Mouse (Mus musculus): ENCODE results near the gene Syt16. TPM values are rescaled to one million over a fixed set of nuclear protein-coding genes. Genes with fewer than 3 reads are reported as not detected.

The Syt16 gene
- total RNA-seq, 1 experiment from 2014 or later = not detected

DNA sequence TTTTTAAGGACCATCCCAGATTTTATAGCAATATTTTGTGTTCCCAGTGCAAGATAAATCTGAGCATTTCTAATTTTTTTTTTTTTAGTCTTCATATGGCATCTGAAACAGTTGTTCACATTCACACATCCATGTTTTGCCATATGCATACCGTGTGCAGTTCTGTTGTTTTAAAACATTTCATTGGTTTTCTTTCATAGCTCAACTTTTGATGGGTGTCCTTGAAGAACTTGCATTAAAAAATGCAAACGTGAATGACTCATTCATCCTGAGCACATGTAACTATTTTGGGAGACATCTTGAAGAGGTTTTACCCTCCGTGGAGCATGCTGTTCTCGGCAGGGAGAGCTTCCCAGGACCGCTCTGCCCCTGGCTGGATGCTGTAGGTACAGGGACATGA, 279.8 kb downstream of the Syt16 start:
- ATAC-seq (replicated peaks; ENCODE audit: insufficient number of reproducible peaks, low FRiP score, low TSS enrichment, poor library complexity, severe bottlenecking) = no peak

DNA sequence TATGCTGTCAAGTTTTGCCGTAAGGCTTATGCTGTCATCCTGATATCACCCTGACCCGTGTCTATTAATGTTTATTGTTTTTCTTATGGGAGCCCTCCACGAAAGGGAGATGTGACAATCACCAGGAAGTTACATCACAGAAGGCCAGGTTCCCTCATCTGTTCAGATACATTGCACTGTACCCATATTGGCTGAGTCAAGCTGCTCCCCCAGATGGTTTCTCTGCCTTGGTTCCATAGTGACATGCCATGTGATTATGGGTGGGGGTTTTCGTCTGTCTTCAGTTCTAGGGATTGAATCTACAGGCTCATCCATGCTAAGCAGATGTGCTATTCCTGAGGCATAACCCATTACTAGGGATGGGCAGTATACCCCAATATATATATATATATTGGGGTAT, 283.9 kb downstream of the Syt16 start:
- no peak for ATAC-seq (replicated peaks; ENCODE audit: insufficient number of reproducible peaks, low FRiP score, low TSS enrichment, poor library complexity, severe bottlenecking)

DNA sequence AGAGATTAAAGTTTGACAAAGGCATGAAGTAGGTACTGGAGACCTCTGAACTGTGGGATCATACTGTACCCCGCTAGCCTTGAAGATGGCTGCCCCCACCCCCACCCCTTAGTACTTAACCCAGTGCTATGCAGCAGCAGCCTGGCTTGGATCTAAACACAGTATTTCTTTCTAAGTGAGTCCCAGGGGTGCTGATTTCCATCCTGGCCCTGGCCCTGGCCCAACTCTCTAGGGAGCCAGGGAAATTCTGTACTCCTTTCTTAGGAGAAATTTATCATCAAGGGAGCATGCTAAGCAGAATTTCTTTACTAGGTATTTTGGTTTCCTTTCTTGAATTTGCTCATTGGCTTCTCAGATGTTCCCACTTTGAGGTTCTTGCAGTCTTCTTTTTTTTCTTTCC, 285.4 kb downstream of the Syt16 start:
- no peak for ATAC-seq (replicated peaks; ENCODE audit: insufficient number of reproducible peaks, low FRiP score, low TSS enrichment, poor library complexity, severe bottlenecking)

DNA sequence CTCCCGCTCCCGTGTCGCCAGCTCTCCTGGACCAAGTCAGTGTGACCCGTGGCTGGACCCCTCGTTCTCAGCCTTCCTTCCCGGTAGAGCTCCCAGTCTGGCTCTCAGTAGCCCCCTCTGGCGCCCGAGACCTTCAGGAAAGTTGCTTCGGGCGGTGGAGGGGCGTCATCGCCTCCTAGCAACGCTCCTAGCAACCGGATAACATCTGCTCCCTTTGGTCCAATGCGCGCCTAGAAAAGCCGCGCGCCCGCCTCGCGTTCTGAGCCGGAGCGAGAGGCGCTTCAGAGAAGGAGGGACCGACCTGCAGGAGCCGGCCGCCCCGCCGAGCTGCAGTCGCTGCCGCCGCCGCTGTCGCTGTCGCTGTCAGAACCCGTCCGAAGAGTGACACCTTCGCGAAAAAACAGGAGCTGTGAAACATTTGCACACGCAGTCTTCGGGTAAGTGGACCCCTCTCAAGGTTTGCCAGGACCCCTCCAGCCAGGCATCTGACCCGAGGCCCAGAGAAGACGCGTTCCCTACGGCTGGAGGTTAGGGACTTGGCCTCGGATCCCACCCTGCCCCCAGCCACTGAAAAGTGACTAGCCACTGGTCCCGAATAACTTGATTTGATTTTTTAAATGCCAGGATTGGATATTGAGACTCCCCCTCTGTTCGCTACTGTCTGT, 286.7 kb downstream of the Syt16 start:
- no peak for ATAC-seq (replicated peaks; ENCODE audit: insufficient number of reproducible peaks, low FRiP score, low TSS enrichment, poor library complexity, severe bottlenecking)

DNA sequence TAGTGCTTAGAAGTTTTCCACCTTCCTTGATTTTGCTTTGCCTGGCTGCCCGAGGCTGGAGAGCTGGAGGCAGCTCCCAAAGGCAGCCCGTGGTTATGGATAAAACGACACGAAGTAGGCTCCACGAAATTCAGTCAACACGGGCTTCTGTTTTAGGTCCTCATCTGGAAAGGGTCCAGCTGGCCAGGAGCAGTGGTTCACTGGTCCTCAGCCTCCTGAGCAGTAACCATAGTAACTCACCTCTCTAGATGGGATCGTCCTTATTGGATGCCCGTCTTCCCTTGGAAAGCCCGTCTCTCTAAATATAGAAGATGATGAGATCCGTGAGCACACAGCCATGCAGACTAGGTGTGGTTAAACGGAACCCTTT, 287.2 kb downstream of the Syt16 start:
- ATAC-seq (replicated peaks; ENCODE audit: insufficient number of reproducible peaks, low FRiP score, low TSS enrichment, poor library complexity, severe bottlenecking) = no peak

DNA sequence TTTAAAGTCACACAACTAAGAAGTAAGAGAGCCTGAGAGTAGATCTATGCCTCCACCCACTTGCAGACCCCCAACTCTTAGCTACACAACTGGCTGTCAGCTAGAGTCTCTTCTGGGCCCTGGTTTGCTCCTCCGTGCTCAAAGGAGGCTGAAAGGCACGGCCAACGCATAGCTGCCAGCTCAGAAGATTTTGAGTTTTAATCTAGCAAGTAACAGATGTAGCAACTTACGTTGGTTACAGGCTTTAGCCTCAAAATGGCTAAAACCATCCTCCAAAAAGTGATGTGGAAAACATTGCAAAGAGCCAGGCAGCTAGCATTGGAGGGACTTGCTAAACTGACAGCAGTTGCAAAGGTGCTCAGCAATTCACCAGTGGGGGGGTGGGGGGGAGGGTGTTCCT, 293.5 kb downstream of the Syt16 start:
- no peak for ATAC-seq (replicated peaks; ENCODE audit: insufficient number of reproducible peaks, low FRiP score, low TSS enrichment, poor library complexity, severe bottlenecking)

DNA sequence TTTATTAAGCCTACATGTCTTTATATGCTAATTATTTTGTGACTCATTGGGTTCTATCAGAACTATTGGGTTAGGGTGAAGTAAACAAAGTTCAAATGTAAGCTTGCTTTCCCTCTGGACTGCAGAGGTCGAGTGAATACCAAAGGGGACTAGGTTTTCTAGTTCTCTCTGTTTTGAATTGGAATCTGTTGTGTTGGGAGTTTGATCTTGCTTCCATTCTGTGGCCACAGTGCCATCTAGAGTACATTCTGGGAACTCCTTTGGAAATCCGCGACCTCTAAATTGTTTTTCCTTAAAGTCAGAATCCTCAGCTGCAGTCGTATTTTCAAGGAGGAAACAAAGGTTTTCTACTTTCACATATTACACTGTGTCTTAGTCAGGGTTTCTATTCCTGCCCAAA, 296.2 kb downstream of the Syt16 start:
- ATAC-seq (replicated peaks; ENCODE audit: insufficient number of reproducible peaks, low FRiP score, low TSS enrichment, poor library complexity, severe bottlenecking) = no peak

DNA sequence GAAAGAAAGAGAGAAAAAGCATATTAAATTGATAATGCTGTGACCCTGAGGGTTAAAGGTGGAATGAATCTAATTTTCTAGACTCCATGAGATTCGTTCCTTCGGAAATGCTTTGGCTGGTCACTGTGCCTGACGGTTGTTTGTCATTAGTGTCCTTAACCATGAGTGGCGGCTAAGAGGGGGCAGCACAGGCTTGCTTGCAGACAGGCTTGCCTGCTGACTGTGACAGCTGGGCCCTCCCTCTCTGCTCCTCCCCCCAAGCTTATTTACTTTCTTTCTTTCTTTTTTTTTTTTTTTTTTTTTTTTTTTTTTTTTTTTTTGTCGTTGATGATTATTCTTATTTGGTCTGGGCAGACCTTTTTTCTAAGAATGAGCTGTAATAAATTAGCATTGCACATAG, 298.9 kb downstream of the Syt16 start:
- no peak for ATAC-seq (replicated peaks; ENCODE audit: insufficient number of reproducible peaks, low FRiP score, low TSS enrichment, poor library complexity, severe bottlenecking)

DNA sequence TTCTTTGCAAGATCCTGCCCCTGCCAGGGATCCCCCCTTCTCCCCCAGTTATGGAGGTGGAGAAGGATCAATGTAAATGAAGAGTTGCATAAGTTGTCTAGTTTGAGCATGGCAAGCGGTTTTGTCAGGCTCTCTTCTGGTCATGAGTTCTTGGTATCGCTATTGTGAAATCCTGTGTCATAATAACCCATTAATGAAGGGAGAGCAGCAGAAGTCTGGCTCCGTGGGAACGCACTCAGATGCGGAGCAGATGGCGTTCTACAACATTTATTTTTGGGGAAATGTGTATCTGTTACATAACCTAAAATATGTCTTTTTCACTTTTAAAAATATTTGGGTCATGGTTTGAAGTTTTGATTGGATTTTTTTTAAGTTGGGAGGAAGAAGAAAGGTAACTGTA, 304.1 kb downstream of the Syt16 start:
- ATAC-seq (replicated peaks; ENCODE audit: insufficient number of reproducible peaks, low FRiP score, low TSS enrichment, poor library complexity, severe bottlenecking) = no peak

DNA sequence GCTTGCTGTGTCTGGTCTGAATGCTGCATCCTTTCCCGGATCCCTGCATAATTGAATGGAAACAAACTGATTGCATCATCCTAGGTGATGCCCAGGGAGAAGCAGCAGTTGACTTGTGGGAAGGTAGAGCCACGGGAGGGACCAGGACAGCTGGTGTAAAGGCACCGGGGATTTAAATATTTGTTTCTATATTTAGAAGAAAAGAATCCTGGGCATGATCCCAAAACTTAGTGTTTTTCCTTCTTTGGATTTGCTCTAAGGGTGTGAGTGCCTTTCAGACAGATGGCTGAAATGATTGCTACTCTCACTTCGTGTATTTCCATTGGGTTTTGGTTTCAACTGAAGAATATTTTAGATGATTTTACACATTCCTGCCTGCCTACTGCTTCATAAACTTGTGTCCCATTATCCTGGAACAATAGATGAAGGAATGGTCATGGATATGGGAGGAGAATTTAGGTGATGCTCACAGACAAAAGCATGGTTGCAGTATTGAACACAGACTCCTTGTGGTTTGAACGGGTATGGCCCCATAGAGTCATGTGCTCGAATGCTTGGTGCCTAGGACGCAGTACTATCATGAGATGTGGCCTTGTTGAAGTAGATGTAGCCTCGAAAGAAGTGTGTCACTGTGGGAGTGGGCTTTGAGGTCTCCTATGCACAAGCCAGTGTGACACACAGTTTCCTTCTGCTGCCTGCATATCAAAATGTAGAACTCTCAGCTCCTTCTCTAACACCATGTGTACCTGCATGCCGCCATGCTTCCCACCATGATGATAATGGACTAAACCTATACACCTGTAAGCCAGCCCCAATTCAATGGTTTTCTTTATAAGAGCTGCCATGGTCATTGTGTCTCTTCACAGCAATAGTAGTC, 306.2 kb downstream of the Syt16 start:
- no peak for ATAC-seq (replicated peaks; ENCODE audit: insufficient number of reproducible peaks, low FRiP score, low TSS enrichment, poor library complexity, severe bottlenecking)

DNA sequence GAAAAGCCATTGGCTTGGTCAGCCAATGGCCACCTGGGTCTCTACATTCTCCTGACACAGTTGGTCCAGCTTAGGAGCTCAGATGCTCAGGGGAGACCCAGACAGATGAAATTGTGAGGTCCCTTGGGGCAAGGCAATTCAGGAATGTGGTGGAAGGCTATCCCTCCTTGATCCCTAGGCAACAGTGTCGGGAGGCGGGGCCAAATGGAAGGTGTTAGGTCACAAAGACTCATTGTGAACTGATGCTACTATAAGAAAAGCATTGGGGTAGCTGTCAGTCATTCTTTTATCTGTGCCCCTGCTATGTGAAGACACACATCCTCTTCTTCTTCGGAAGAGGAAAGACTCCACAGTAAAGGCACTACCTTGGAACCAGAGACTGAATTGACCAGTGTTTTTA, 315.1 kb downstream of the Syt16 start:
- ATAC-seq (replicated peaks; ENCODE audit: insufficient number of reproducible peaks, low FRiP score, low TSS enrichment, poor library complexity, severe bottlenecking) = no peak

DNA sequence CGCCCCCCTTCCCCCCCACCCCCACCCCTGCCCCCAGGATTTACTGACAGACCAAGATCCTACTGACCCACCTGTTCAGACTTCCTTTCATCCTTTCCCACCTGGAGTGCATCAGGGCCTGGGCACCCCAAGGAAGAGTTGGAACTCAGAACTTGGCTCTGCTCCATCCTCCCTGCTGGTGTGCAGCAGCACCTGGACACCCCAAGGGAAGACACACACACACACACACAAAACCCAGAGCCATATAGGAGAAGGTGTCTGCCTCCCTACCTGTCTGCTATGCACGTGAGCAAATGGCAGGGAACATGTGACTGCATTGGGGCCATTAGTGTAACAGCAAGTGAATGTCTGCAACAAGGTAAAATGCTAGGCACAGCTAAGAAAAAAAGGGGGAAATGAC, 317.8 kb downstream of the Syt16 start:
- no peak for ATAC-seq (replicated peaks; ENCODE audit: insufficient number of reproducible peaks, low FRiP score, low TSS enrichment, poor library complexity, severe bottlenecking)

DNA sequence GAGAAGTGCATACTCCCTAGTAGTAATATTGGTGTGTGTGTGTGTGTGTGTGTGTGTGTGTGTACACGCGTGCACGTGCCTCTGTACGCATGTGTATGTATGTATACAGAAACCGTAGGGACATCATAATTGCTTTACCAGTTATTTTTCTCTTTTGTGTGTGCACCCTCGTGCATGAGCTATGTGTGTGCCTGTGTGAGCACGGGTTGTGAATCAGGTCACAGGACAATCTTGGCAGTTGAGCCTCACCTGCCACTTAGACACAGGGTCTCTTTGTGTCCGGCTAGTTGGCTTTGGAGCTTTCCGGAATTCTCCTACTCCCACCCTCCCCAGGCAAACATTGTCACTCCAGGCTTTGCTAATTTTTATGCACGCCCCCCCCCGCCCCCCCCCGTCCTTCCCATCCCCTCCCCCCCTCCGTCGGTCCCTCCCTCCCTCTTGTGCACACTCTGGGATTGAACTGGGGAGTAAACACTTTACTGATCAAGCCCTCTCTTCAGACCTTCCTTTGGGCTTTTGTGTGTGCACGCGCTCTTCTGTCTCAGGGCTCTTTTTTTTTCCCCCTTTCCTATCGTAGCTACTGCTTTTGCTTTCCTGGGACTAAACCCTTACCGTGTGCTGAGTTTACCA, 319.0 kb downstream of the Syt16 start, which contains the start of gene Gm11042:
Gene Gm11042 (minus strand): TSS at position 51 of the 630 bp plus-strand sequence.
- no peak for ATAC-seq (replicated peaks; ENCODE audit: insufficient number of reproducible peaks, low FRiP score, low TSS enrichment, poor library complexity, severe bottlenecking)

DNA sequence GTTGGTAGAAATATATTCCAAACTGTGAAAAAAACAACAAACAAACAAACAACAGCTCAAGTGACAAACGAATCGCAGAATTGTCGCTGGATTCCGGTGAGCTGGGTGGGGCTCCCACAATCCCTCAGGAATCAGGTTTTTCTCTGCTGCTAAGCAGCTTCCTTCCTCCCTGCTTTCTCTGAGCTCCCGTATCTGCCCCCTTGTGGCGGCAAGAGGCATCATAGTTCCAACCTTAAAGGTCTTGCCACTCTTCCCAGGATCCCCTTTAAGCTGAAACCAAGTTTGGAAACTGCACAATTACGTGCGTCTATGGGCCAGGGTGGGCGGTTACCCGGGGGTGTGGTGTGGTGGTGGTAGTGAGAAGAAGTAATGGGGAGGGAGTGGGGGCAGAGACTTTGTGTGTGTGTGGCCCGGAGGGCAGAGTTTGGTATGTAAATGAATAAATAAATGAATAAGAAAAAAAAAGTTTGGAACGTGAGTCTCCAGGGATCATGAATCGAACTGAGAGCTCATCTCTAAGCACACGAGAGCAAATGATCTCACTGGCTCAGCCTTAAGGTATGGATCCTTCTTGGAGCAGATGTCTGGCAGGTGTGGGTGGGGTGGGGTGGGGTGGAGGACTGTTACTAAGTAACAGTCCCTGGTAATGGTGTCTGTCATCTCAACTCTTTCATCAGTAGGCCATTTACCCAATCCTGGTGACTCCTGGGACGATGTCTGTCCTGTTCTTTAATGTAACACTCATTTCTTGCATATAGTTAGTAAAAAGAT, 319.7 kb downstream of the Syt16 start:
- ATAC-seq (replicated peaks; ENCODE audit: insufficient number of reproducible peaks, low FRiP score, low TSS enrichment, poor library complexity, severe bottlenecking) = no peak

DNA sequence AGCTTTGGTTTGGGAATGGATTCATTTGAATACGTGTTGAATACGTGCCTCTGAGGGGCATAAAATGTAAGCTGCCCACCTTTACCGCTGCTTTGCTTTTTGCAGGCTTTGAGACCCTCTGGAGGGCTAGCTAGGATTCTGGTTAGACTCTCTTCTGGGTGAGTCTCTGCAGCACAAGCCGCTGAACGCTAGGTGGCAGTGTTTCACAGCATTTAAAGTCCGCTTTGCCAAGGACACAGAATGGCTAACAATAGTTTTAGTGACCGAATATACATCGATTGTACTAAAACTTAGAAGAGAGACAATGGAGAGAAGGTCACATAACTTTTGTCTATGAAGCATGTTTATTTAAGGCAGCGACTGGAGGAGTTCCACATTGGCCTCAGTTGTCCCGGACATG, 322.9 kb downstream of the Syt16 start:
- ATAC-seq (replicated peaks; ENCODE audit: insufficient number of reproducible peaks, low FRiP score, low TSS enrichment, poor library complexity, severe bottlenecking) = no peak

DNA sequence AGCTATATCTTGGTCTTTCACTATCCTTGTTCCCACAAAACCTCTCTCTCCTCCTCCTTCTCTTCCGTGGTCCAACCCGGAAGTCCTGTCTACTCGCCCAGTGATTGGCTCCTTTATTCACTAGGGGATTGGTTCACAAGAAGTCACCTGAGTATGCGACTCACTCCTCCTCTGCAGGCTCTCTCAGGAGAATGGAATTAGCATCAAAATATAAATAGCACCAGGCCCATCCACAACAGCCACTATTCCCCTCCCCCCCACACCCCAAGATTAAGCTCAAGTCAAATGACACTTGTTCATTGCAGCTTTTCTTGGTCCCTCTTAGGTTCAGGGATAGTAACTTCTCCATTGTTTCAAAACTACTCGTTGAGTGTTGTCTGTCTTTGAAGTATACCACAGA, 324.5 kb downstream of the Syt16 start:
- ATAC-seq (replicated peaks; ENCODE audit: insufficient number of reproducible peaks, low FRiP score, low TSS enrichment, poor library complexity, severe bottlenecking) = no peak

All from monocyte, adult 5-6 weeks (primary cell).